Mouse (Mus musculus) adrenal gland, postnatal 10 days (tissue): ENCODE measurements around the gene Zfp503. TPM values are rescaled to one million over a fixed set of nuclear protein-coding genes. Genes with fewer than 3 reads are reported as not detected.
A peak's percentile ranks its signal among the peaks of the same experiment; 100 is the strongest.

ENCODE experiments used
- DNase-seq: peaks from one replicate; pipeline ENCODE4 v3.0.0; 2021; ENCODE audit warnings: mixed read lengths
- total RNA-seq, 2 experiments: library from RNA; stranded (reverse); gene quantifications; 2 replicates each; pipeline ENCODE4 v1.2.3; 2021

Zfp503 gene
- total RNA-seq, 2 experiments from 2014 or later: 17.9 to 25.1 TPM

DNA sequence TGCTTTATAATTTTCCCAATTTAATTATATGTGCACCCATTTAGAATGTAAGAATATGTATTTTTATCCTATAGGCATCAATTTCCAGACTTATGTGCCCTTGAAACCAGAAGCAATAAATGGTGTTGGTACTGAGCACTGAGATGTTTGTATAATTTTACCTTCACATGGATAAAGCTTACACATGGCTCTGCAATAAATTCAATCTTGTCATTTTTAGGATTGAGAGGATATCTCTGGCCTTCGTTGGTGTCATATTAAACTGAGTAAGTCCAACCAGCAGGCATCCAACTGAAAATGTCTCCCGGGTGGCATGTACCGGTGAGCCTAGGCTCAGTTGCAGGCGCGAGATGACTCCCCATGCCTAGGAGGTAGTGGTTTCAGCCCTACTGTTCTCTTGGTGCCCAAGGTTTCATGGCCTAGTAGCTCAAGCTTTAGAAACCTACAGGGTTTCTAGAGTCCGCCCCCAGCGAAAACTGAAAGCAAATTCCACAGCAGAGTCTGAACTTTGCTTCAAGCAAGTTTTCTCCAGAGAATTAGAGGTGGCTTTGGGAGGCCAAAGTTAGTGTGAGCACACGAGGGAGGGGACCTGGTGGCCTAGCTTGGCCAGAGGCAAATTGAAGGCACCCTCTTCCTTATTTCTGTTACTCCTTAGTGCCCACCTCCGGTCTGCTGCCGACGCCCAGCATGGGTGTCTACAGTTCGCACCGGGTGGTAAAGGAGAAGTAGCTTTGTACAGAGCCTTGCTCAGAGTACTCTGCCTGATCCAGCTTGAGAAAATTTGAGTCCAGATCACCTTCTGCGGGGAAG, 4.1 kb upstream of the Zfp503 start:
- DNase-seq: peak; percentile 68

DNA sequence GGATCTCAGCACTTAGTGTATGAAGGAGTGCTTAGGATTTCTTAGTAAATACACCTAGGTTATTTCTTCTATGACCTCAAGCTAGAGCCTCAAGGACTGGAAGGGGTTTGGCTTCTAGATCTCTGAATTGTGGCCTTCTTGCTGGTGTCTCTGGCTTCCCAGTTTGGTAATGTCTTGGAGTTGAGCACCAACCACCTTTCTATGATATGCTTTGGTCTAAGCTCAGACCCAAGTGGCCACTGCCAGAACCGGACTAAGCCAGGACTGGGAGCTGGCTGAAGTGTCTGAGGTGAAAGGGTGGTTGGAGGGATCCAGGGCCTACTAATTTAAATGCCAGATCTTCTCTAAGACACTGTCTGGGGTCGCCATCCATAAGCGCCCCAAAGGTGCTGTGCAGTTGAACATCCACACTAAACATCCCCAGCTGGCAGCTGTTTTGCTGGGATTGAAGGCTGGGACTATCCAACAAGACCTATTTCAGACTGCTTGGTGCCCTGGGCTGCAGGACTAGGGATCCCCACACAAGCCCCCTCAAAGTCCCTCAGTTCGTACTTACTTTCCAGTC, 3.0 kb upstream of the Zfp503 start:
- peak; percentile 32 for DNase-seq

GRCm38 (mm10) chr14:21991856-21992255, 2.5 kb upstream of the Zfp503 start:
- peak; percentile 35 for DNase-seq

GRCm38 (mm10) chr14:21991251-21991780, 1.9 kb upstream of the Zfp503 start:
- peak; percentile 80 for DNase-seq

DNA sequence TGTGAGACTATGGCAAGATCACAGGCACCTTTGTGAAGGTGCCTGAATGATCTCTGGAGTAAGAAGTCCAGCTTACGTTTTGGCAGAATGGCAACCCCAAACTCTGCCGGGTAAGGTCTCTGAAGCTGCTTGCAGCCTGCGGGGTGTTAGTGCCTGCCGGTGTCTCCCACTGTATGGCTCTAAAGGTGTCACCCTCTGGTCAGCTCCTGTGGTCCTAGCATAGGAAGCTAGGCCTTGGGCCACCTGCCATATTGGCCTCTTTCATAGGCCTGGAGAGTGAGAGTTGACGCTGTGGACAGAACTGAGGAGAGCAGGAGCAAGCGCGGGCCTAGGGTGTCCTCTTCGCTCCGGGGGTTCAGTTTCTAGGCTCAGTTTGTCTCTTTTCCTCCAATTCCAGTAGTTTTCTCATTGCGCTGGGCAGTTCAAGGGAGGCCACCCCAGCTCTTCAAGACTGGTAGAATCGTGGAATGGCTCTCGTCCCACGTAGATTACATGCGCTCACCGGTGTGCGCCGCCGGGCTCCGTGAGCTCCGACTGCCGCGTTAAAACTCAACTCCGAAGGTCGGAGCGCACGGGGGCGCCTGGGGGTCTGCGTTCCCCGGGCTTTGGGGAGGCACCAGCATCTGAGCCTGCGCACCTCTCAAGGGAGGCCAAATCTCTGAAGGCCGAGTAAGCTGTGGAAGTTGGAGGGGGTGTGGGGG, 1.1 kb upstream of the Zfp503 start:
- DNase-seq: peak; percentile 56

DNA sequence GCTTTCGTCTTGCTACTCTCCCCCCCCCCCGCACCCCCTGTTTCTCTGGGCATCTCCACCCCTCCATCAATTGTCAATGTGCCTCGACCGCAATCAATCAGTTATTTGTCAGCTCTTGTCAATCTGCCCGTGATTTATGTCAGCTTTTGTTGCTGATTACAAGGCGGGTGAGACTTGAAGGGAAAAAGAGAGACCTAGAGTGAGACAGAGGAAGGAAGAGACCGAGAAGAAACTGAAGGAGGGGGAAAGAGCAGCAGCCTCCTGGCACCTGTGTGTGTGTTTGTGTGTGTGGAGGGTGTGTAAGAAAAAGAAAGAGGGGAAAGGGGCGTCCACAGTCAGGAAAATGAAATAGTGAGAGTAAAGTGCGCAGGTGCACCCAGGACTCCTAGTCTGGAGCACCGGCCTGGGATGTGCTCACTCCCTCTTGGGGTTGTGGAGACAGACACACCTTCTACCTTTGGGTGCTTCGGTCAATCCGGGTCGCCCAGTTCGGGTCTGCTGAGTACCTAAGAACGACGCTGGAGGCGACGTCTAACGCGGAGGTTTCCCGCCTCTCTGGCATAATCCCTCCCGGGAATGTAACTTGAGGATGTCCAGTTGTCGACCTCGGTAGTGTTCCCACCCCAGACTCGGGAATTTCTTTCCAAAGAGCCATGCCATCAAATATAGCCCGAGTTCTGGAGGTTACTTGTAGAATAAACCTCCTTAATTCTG, 667 bp downstream of the Zfp503 start:
- DNase-seq: peak; percentile 61

- DNase-seq: peak; percentile 97
Measured at GRCm38 (mm10) chr14:21987660-21988576, 1.5 kb downstream of the Zfp503 start.

GRCm38 (mm10) chr14:21986733-21987659, 2.4 kb downstream of the Zfp503 start:
- DNase-seq: peak; percentile 73

DNA sequence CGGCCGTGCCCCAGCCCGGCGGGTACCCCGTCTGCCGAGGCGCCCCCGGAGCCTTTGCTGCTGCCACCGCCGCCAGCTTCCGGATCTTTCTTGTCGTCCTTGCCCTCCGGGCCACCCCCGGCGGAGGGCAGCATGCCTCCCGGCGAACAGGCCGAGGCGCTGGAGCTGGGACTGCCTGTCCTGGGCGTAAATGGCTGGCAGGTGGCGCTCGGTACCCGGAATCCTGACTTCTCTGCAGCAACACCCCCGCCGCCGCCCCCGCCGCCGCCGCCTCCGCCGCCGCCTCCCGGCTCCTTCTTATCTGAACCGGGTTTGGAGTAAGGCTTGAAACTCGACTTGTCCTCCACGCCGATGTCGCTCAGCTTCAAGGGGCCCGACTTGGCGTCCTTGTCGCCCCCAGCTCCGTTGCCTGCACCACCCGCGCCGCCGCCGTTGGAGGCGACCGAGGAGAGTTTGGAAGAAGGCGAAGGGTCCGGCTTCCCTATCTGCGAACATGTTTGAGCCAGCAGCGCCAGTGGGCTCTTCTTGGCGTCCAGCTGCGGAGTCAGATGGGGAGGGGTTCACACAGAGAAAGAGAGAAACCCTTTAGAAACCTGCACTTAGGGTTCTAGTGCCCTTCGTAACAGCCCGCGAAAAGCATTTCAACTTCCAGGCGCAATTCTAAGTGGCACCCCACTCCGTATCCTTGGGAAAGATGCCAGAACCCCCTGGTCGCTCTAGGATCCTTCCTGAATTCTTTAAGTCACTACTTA, 3.2 kb downstream of the Zfp503 start:
- peak; percentile 90 for DNase-seq

DNA sequence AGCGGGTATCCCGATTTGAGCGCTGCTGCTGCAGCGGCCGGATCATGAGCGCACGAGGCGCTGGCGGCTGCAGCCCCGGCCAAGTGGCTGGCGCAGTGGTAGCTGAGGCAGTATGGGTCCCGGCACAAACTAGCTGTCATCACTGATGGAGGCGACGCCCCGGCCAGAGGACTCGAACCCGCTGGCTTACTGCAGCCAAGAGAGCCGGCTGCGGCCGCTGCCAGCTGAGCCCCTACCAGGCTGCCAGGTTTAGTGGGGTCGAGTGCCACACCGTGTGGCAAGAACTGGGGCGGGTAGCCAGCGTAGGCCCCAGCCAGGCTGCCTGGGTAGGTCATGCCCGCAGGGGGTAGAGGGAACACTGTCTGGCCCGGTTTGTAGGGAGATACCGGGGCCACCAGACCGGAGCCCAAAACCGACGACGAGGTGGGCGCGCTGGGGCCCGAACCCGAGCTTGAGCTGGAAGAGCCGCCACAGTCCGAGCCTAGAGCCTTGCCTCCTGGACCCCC, 3.9 kb downstream of the Zfp503 start:
- DNase-seq: peak; percentile 58

DNA sequence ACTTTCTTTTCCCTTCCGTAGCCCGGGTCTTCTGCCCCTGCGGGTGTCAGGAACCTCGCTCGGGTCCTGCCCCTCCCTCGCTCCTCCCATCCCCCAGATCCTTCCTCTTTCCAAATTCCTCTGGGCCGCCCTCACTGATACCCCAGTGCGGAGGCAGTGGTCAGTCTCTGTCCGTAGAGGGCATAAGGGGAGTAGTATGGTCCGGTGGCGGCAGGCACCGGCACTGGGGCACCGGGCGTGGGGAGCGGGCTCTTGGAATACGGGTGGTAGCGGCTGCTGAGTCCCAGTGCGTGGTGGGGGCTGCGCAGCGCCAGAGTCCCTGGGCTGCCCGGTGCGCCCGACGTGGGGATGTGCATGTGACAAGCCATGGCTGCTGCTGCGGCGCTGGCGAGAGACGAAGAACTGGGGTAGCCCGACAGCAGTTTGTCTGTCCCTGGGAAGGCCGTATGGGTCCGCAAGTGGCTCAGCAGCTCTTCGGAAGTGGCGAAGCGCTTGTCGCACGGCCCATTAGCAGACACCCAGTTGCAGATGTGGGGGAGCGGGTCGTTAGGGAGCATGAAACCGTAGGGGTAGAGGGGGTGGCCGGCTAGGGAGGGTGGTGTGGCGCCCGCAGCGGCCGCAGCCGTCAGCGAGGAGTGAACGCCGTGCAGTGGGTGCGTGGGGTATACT, 4.5 kb downstream of the Zfp503 start:
- peak; percentile 67 for DNase-seq

DNA sequence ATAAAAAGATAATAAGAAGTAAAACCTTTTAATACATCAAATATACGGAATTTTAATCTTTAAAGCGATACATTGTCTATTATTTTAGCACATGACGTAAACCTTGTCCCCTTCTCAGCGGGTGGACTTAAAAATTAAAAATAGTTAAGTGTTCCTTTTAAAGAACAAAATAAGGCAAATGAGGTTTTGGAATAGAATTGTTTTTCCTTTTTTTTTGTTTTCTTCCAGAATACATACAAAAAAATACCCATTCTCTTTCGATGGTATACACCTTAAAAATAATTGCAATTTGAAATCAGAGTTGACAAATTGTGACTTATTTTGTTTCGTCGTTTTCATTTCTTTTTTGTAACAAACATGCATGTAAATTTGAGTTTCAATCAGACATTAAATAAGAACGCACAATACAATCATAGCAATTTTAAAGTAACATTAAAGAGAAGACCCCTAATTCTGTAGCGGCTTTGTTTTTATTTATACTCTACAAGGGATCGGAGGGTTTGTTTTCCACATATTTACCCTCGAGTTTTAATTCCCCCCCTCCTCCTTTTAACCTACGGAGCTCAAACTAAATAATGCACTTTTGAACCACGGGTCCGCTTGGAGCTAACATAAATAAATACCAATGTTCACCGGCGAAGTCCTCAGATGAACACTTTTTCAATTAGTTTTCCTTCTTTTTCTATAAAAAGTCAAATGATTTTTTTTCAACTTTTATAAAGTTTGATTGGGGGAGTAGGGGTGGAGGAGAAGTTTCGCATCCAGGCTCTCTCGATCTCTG, 5.3 kb downstream of the Zfp503 start:
- no peak for DNase-seq

GRCm38 (mm10) chr14:21983311-21983949, 6.0 kb downstream of the Zfp503 start:
- peak; percentile 64 for DNase-seq

DNA sequence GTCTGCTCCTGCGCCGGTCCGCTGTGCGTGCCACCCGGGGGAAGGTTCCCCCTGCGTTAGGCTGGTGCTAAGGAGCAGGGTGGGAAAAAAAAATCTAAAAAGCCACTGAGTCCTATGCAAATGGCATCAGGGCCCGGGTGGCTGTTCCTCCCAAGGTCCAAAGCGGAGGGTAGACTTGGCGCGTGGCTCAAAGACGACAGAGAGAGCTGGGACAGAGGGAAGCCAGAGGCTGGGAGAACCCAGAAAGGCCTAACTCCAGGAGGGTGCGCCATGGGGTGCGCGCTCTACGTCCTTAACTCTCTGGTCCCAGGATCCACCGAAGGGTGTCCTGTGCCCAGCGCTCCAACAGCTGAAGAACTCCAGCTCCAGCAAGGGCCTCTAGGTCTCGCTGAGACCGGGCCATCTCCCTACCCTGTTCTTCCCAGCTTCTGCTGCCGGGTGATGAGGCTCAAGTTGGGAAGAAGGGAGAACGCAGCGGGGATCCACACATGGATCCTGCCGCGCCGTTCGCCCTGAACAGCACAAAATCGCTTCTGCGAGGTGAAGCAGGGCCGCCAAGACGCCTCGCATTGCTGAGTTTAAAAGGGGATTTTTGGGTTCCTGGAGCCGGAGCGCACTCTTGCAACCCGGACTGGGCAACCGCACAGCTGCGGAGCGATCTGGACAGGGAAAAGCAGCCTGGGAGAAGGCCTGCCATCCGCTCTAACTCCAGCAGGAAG, 6.7 kb downstream of the Zfp503 start:
- DNase-seq: peak; percentile 71

- no peak for DNase-seq
Measured at GRCm38 (mm10) chr14:21982096-21982591, 7.3 kb downstream of the Zfp503 start.

DNA sequence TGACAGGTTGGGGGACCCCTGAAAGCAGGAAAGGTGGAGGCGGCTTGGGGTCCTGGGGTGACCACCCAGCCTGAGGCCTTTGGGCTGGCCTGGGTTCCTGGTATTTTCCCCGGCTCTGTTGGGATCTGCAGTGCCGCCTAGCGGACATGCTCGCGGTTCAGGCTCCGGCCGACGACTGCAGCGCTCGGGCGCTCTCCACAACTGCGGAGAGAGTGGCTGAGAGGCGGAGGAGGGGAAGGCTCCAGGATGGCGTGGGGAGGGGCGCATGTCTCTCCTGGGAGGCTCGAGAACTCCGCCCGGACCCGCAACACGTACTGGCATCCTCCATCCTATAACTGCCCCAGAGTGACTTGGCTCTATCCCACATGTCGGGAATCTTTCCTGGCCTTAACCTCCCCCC, 7.9 kb downstream of the Zfp503 start:
- peak; percentile 90 for DNase-seq
